Mouse (Mus musculus): Measurements from ENCODE around the gene Gm5108. TPM values are rescaled to one million over a fixed set of nuclear protein-coding genes. Genes with fewer than 3 reads are reported as not detected.

Gene Gm5108
- not detected in 2 replicates for polyA plus RNA-seq (2015; fragmentation: Nextera tagmentation; extraction: Ambion mirVana)

DNA sequence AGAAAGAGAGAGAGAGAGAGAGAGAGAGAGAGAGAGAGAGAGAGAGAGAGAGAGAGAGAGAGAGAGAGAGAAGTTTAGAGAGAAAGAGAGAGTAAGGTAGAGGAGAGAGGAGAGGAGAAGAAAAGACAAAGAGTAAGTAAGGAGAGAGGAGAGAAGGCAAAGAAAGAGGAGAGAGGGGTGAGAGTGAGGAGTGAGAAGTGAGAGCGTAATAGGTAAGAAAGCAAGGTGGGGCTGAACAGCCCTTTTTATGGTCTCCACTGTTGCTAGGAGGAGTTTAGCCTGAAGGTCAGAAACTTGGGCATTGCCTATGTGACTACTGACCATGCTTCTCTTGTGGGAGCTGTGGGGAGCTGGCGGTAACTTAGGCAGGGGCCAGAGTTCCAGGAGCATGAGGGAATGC is at the start of gene Gm5108:
Gene Gm5108, plus strand, starts transcription at position 301 of the 400 bp plus-strand sequence.
- DNase-seq (ENCODE audit: low spot score), result no peak
- 97% methylated on average over 2 of the region's 2 CpGs for WGBS
- Histone ChIP-seq H3K27me3 (replicated peaks; ENCODE audit: insufficient read depth, low read length) (no peaks in the 10 kb centered on the region), H3K9me3 (ENCODE audit: low read length) (no peaks in the 10 kb centered on the region), H3K4me1 (ENCODE audit: insufficient read depth, low read depth, low read length) (peaks cover 4% of the 10 kb centered on the region; the same call in 1 of the 2 replicates), H3K36me3 (ENCODE audit: insufficient read depth, low read length) (no peaks in the 10 kb centered on the region), H3K9ac (replicated peaks; ENCODE audit: low read depth) (no peak within 1 kb of the TSS), H3K4me3 (ENCODE audit: low read depth, low read length) (no peak within 1 kb of the TSS), H3K27ac (ENCODE audit: low read length) (no peak within 1 kb of the TSS; the same call in 1 of the 2 replicates), H3K4me2 (replicated peaks; ENCODE audit: low read depth, low read length) (no peak within 1 kb of the TSS)
- TF ChIP-seq EP300 (IDR thresholded peaks at IDR 0.05) (no peak), CTCF (IDR thresholded peaks at IDR 0.05) (no peak)
- no peak for ATAC-seq

DNA sequence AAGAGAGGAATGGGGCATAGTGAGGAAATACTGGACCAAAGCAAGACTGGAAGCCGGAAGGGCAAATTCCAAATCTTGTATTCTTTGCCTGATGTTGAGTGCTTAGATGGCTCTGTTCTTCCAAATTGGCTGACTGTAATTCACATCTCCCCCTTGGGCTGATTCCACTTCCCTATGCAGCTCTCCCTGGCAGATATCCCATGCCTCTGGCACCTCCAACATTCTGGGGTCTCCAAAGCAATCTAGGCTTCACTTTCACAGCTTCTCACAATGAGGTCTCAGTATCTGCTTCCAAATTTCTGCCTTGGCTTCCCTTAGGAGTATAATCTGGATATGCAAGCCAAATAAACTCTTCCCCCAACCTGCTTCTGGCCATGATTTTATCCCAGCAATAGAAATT is 42.5 kb upstream of the Gm5108 start:
- no peaks in the 10 kb centered on the region for H3K27me3 ChIP-seq (replicated peaks; ENCODE audit: insufficient read depth, low read length)
- H3K4me1 ChIP-seq (ENCODE audit: insufficient read depth, low read depth, low read length), result no peaks in the 10 kb centered on the region
- H3K36me3 ChIP-seq (ENCODE audit: insufficient read depth, low read length), result no peaks in the 10 kb centered on the region
- 91% methylated on average over 1 of the region's 1 CpGs for WGBS
- no peak overlapping the region for H3K4me3 ChIP-seq (ENCODE audit: low read depth, low read length)
- H3K9me3 ChIP-seq (ENCODE audit: low read length), result no peaks in the 10 kb centered on the region
- H3K9ac ChIP-seq (replicated peaks; ENCODE audit: low read depth), result no peak overlapping the region
- no peak overlapping the region for H3K4me2 ChIP-seq (replicated peaks; ENCODE audit: low read depth, low read length)
- DNase-seq (ENCODE audit: low spot score) (no peak), ATAC-seq (no peak)
- no peak overlapping the region for H3K27ac ChIP-seq (ENCODE audit: low read length)
- TF ChIP-seq EP300 (IDR thresholded peaks at IDR 0.05), result no peak
- no peak for TF ChIP-seq CTCF (IDR thresholded peaks at IDR 0.05)

DNA sequence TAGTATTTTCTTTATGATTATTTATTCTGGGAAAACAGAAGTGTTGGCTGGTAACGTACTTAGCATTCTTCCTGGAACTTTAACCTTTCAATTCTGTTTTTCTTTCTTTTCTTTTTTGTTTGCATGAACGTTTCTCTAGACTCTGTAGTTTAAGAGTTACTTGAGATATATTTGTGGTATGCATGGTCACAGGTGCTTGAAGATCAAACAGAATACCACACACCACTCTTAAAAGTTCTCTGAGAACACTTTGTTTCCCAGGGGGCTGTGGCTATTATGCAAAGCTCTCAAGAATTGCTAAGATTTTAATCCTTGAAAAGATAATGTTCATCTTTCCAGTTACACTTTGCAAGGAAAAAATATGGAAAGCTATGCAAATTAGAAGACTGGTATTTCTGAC is 36.9 kb upstream of the Gm5108 start:
- TF ChIP-seq EP300 (IDR thresholded peaks at IDR 0.05) (peak; percentile 98), CTCF (IDR thresholded peaks at IDR 0.05) (no peak)
- H3K36me3 ChIP-seq (ENCODE audit: insufficient read depth, low read length), result no peaks in the 10 kb centered on the region
- DNase-seq (ENCODE audit: low spot score) (peak; percentile 87), ATAC-seq (peak; percentile 95)
- H3K27me3 ChIP-seq (replicated peaks; ENCODE audit: insufficient read depth, low read length), result no peaks in the 10 kb centered on the region
- 23% methylated on average over 2 of the region's 2 CpGs for WGBS
- no peak overlapping the region for H3K9ac ChIP-seq (replicated peaks; ENCODE audit: low read depth)
- H3K4me1 ChIP-seq (ENCODE audit: insufficient read depth, low read depth, low read length), result no peaks in the 10 kb centered on the region
- no peak overlapping the region for H3K4me3 ChIP-seq (ENCODE audit: low read depth, low read length)
- H3K27ac ChIP-seq (ENCODE audit: low read length), result no peak overlapping the region
- H3K4me2 ChIP-seq (replicated peaks; ENCODE audit: low read depth, low read length), result no peak overlapping the region
- no peaks in the 10 kb centered on the region for H3K9me3 ChIP-seq (ENCODE audit: low read length)

DNA sequence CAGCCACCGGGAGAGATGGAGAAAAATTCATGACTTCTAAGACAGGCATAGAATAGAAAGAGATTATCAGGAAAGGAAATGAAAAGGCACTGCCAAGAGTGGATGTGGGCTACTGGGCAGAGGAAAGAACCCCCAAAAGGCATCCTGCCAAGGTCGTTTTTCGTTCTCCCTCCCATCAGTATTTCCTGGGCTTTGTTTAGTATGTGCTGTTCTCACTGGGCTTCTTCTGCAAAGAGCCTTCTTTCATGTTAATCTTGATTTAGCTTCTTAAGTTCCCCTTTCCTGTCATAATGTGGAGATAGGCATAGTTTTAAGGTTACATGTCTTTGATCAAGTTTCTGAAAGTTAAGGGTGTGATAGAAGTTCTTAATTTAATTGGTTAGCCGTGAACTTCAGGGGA is 10.9 kb upstream of the Gm5108 start:
- H3K4me3 ChIP-seq (ENCODE audit: low read depth, low read length), result no peak overlapping the region
- H3K4me2 ChIP-seq (replicated peaks; ENCODE audit: low read depth, low read length), result no peak overlapping the region
- H3K27ac ChIP-seq (ENCODE audit: low read length), result 0 out of 2 replicates have a peak overlapping the region, but pooled peaks have one; percentile 40
- TF ChIP-seq CTCF (IDR thresholded peaks at IDR 0.05) (no peak), EP300 (IDR thresholded peaks at IDR 0.05) (no peak)
- no peaks in the 10 kb centered on the region for H3K9me3 ChIP-seq (ENCODE audit: low read length)
- H3K36me3 ChIP-seq (ENCODE audit: insufficient read depth, low read length), result no peaks in the 10 kb centered on the region
- WGBS, result 20% methylated on average over 4 of the region's 4 CpGs
- peaks cover 6% of the 10 kb centered on the region; the same call in 1 of the 2 replicates for H3K4me1 ChIP-seq (ENCODE audit: insufficient read depth, low read depth, low read length)
- ATAC-seq, result no peak
- DNase-seq (ENCODE audit: low spot score), result no peak
- H3K9ac ChIP-seq (replicated peaks; ENCODE audit: low read depth), result no peak overlapping the region
- H3K27me3 ChIP-seq (replicated peaks; ENCODE audit: insufficient read depth, low read length), result no peaks in the 10 kb centered on the region

DNA sequence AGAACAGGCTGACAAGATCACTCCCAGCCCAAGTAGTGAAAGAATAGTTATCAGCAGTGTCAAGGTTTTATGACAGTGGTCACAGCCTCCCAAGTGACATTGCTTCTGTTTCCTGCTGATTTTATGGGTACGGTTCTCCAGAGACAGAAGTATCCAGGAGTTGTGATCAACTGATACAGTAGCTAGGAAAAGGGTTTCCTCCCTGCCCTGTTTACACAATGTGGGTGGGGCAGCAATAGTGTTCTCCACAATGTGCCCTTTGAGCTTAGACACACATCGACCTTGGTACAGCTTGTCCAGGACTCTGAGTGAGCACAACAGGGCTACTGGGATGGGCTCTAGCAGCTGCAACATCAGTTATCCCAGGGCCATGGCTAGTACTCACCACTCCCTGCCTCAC is 9.8 kb upstream of the Gm5108 start:
- Histone ChIP-seq H3K27ac (ENCODE audit: low read length) (0 out of 2 replicates have a peak overlapping the region, but pooled peaks have one; percentile 40), H3K9ac (replicated peaks; ENCODE audit: low read depth) (no peak overlapping the region), H3K9me3 (ENCODE audit: low read length) (no peaks in the 10 kb centered on the region), H3K4me1 (ENCODE audit: insufficient read depth, low read depth, low read length) (peaks cover 6% of the 10 kb centered on the region; the same call in 1 of the 2 replicates), H3K4me3 (ENCODE audit: low read depth, low read length) (no peak overlapping the region), H3K27me3 (replicated peaks; ENCODE audit: insufficient read depth, low read length) (no peaks in the 10 kb centered on the region), H3K4me2 (replicated peaks; ENCODE audit: low read depth, low read length) (no peak overlapping the region), H3K36me3 (ENCODE audit: insufficient read depth, low read length) (no peaks in the 10 kb centered on the region)
- ATAC-seq (peak; percentile 94), DNase-seq (ENCODE audit: low spot score) (peak; percentile 59)
- TF ChIP-seq CTCF (IDR thresholded peaks at IDR 0.05) (no peak), EP300 (IDR thresholded peaks at IDR 0.05) (peak; percentile 99)
- 31% methylated on average over 2 of the region's 2 CpGs for WGBS

DNA sequence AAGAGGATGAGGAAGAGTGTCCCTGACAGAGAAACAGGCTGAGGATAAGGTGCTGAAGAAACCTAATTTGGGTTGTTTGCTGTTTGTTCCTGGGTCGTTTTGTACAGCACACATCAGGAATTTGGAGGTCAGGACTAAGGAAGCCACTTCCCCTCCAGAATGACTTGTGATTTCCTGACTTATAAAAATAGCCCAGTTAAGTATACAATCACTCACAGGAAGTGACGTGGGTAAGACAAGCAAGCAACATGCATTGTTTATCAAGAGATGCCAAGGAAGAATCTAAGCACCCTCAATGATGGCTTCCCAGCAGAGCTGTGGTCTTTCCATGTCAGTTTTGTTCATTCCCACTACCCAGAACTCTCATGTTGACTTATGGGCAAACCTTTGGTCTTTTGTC is 1.7 kb downstream of the Gm5108 start:
- Histone ChIP-seq H3K4me2 (replicated peaks; ENCODE audit: low read depth, low read length) (no peak overlapping the region), H3K27ac (ENCODE audit: low read length) (peak overlapping the region; percentile 64), H3K36me3 (ENCODE audit: insufficient read depth, low read length) (no peaks in the 10 kb centered on the region), H3K9me3 (ENCODE audit: low read length) (no peaks in the 10 kb centered on the region), H3K27me3 (replicated peaks; ENCODE audit: insufficient read depth, low read length) (no peaks in the 10 kb centered on the region), H3K4me1 (ENCODE audit: insufficient read depth, low read depth, low read length) (peaks cover 4% of the 10 kb centered on the region; the same call in 1 of the 2 replicates), H3K9ac (replicated peaks; ENCODE audit: low read depth) (no peak overlapping the region), H3K4me3 (ENCODE audit: low read depth, low read length) (no peak overlapping the region)
- TF ChIP-seq EP300 (IDR thresholded peaks at IDR 0.05) (peak; percentile 99), CTCF (IDR thresholded peaks at IDR 0.05) (no peak)
- ATAC-seq (peak; percentile 78), DNase-seq (ENCODE audit: low spot score) (peak; percentile 68)
- 34% methylated on average over 2 of the region's 2 CpGs for WGBS
